Mouse (Mus musculus) forebrain, embryonic 14.5 days (tissue): ENCODE results near the gene Tm7sf2. TPM values are rescaled to one million over a fixed set of nuclear protein-coding genes. Genes with fewer than 3 reads are reported as not detected.

Experiments used
- ATAC-seq: fragments of 200-750 bp; cut with Nextera tagmentation; 2 replicates; pipeline ENCODE4 v1.8.0; 2017; ENCODE audit warnings: mild to moderate bottlenecking, moderate library complexity
- DNase-seq: peaks from one replicate; pipeline ENCODE4 v3.0.0-alpha.2; 2015; ENCODE audit warnings: low spot score
- H3K27ac ChIP-seq: fragments of 300-500 bp; sonication (generic); 2 replicates; pipeline ENCODE4 v1.5.1; 2014; ENCODE audit warnings: low read depth, mild to moderate bottlenecking, control low read depth, low read length, moderate library complexity
- H3K27me3 ChIP-seq: fragments of 300-500 bp; sonication (generic); replicated peaks from 2 replicates; pipeline ENCODE4 v1.6.1; 2014; ENCODE audit warnings: low read length, control low read depth, mixed read lengths; ENCODE audit not compliant: control insufficient read depth, insufficient read depth
- H3K36me3 ChIP-seq: fragments of 300-500 bp; sonication (generic); 2 replicates; pipeline ENCODE4 v1.6.1; 2014; ENCODE audit warnings: low read length, control low read depth; ENCODE audit not compliant: control insufficient read depth, insufficient read depth
- H3K4me1 ChIP-seq: fragments of 300-500 bp; sonication (generic); 2 replicates; pipeline ENCODE4 v1.6.1; 2014; ENCODE audit warnings: antibody characterized with exemption, low read length, control low read depth; ENCODE audit not compliant: control insufficient read depth, insufficient read depth
- H3K4me2 ChIP-seq: fragments of 300-500 bp; sonication (generic); 2 replicates; pipeline ENCODE4 v1.6.1; 2014; ENCODE audit warnings: mild to moderate bottlenecking, control low read depth, low read length
- H3K4me3 ChIP-seq: fragments of 300-500 bp; sonication (generic); 2 replicates; pipeline ENCODE4 v1.5.1; 2014; ENCODE audit warnings: low read depth, low read length, control low read depth
- H3K9ac ChIP-seq: fragments of 300-500 bp; sonication (generic); 2 replicates; pipeline ENCODE4 v1.6.1; 2014; ENCODE audit warnings: mild to moderate bottlenecking, low read length, control low read depth, moderate library complexity
- H3K9me3 ChIP-seq: fragments of 300-500 bp; sonication (generic); replicated peaks from 2 replicates; pipeline ENCODE4 v1.6.1; 2016; ENCODE audit warnings: low read length, control low read depth, mixed read lengths; ENCODE audit not compliant: control insufficient read depth
- WGBS: fragments of 180-500 bp; shearing (Covaris S2); extraction: QIAGEN DNeasy Blood & Tissue Kit; methylation state at CpG from one replicate; pipeline ENCODE4 v1.1.7; 2014; 5-methylcytosine and 5-hydroxymethylcytosine counted together
- polyA plus RNA-seq: library from polyadenylated mRNA; unstranded; fragments of >200 nt; fragmentation: Nextera tagmentation; extraction: Ambion mirVana; gene quantifications from 2 replicates; pipeline ENCODE4 v1.2.1, GENCODE M21; 2014

Gene Tm7sf2
- polyA plus RNA-seq, result 32.6 and 35.6 TPM in 2 replicates

- H3K4me3 ChIP-seq, result peak within 1 kb of the TSS; percentile 49
- DNase-seq (peak; percentile 94), ATAC-seq (peak; percentile 93)
- H3K36me3 ChIP-seq, result peaks cover 32% of the 10 kb centered on the region
- peak within 1 kb of the TSS; percentile 93 for H3K4me2 ChIP-seq
- H3K4me1 ChIP-seq, result peaks cover 9% of the 10 kb centered on the region; the same call in 1 of the 2 replicates
- no peaks in the 10 kb centered on the region for H3K9me3 ChIP-seq
- WGBS, result 10% methylated on average over 30 of the region's 33 CpGs
- no peaks in the 10 kb centered on the region for H3K27me3 ChIP-seq
- H3K9ac ChIP-seq, result peak within 1 kb of the TSS; percentile 77
- H3K27ac ChIP-seq, result peak within 1 kb of the TSS; percentile 83
Observed at GRCm38 (mm10) chr19:6067724-6068415, at the start of gene Tm7sf2. TSS of gene Tm7sf2 (minus strand) at chr19:6068373.

- H3K4me3 ChIP-seq, result peak overlapping the region; percentile 81
- no peak for ATAC-seq
Observed at GRCm38 (mm10) chr19:6117346-6117985, 49.3 kb upstream of the Tm7sf2 start.

GRCm38 (mm10) chr19:6116113-6116850 is 48.1 kb upstream of the Tm7sf2 start:
- DNase-seq (no peak), ATAC-seq (no peak)
- Histone ChIP-seq H3K4me3 (no peak overlapping the region), H3K4me2 (peak overlapping the region; percentile 86), H3K27ac (no peak overlapping the region), H3K9me3 (no peaks in the 10 kb centered on the region), H3K36me3 (peaks cover 40% of the 10 kb centered on the region), H3K27me3 (no peaks in the 10 kb centered on the region), H3K4me1 (peaks cover 13% of the 10 kb centered on the region), H3K9ac (peak overlapping the region; percentile 35)
- 91% methylated on average over 15 of the region's 15 CpGs for WGBS

More at GRCm38 (mm10) chr19:6117346-6117985, 49.3 kb upstream of the Tm7sf2 start:
- no peaks in the 10 kb centered on the region for H3K27me3 ChIP-seq
- WGBS, result 6% methylated on average over 32 of the region's 32 CpGs
- no peak for DNase-seq
- H3K4me2 ChIP-seq, result peak overlapping the region; percentile 86
- peaks cover 37% of the 10 kb centered on the region for H3K36me3 ChIP-seq
- no peaks in the 10 kb centered on the region for H3K9me3 ChIP-seq
- H3K9ac ChIP-seq, result peak overlapping the region; percentile 86
- H3K27ac ChIP-seq, result peak overlapping the region; percentile 90
- H3K4me1 ChIP-seq, result peaks cover 13% of the 10 kb centered on the region

GRCm38 (mm10) chr19:6113116-6113515 is 44.9 kb upstream of the Tm7sf2 start:
- Histone ChIP-seq H3K4me1 (peaks cover 9% of the 10 kb centered on the region), H3K4me2 (no peak overlapping the region), H3K9me3 (no peaks in the 10 kb centered on the region), H3K4me3 (no peak overlapping the region), H3K27ac (no peak overlapping the region), H3K9ac (no peak overlapping the region), H3K27me3 (no peaks in the 10 kb centered on the region), H3K36me3 (peaks cover 40% of the 10 kb centered on the region)
- DNase-seq, result no peak
- 68% methylated on average over 6 of the region's 6 CpGs for WGBS
- no peak for ATAC-seq

- Histone ChIP-seq H3K9me3 (no peaks in the 10 kb centered on the region), H3K36me3 (no peaks in the 10 kb centered on the region), H3K27ac (no peak within 1 kb of the TSS), H3K4me1 (no peaks in the 10 kb centered on the region), H3K27me3 (no peaks in the 10 kb centered on the region), H3K9ac (no peak within 1 kb of the TSS), H3K4me2 (no peak within 1 kb of the TSS), H3K4me3 (no peak within 1 kb of the TSS)
- DNase-seq (no peak), ATAC-seq (no peak)
- 91% methylated on average over 7 of the region's 7 CpGs for WGBS
Observed at GRCm38 (mm10) chr19:6105586-6105985, 37.4 kb upstream of the Tm7sf2 start, which contains the start of gene Naaladl1. TSS of gene Naaladl1 (plus strand) at chr19:6105782.

- H3K4me1 ChIP-seq, result no peaks in the 10 kb centered on the region
Observed at GRCm38 (mm10) chr19:6104476-6104875, 36.3 kb upstream of the Tm7sf2 start.

GRCm38 (mm10) chr19:6102169-6102853 is 34.1 kb upstream of the Tm7sf2 start:
- ATAC-seq (no peak), DNase-seq (no peak)
- no peak overlapping the region for H3K9ac ChIP-seq
- 79% methylated on average over 6 of the region's 6 CpGs for WGBS
- H3K27me3 ChIP-seq, result no peaks in the 10 kb centered on the region
- H3K27ac ChIP-seq, result no peak overlapping the region
- no peaks in the 10 kb centered on the region for H3K36me3 ChIP-seq
- no peaks in the 10 kb centered on the region for H3K9me3 ChIP-seq
- H3K4me1 ChIP-seq, result no peaks in the 10 kb centered on the region
- no peak overlapping the region for H3K4me3 ChIP-seq
- H3K4me2 ChIP-seq, result no peak overlapping the region

More at GRCm38 (mm10) chr19:6104476-6104875, 36.3 kb upstream of the Tm7sf2 start:
- ATAC-seq (no peak), DNase-seq (no peak)
- no peak overlapping the region for H3K4me2 ChIP-seq
- no peaks in the 10 kb centered on the region for H3K27me3 ChIP-seq
- no peaks in the 10 kb centered on the region for H3K9me3 ChIP-seq
- no peak overlapping the region for H3K9ac ChIP-seq
- H3K4me3 ChIP-seq, result no peak overlapping the region
- H3K36me3 ChIP-seq, result no peaks in the 10 kb centered on the region
- H3K27ac ChIP-seq, result no peak overlapping the region
- 89% methylated on average over 4 of the region's 4 CpGs for whole genome bisulfite sequencing

GRCm38 (mm10) chr19:6101186-6101585 is 33.0 kb upstream of the Tm7sf2 start:
- Histone ChIP-seq H3K36me3 (no peaks in the 10 kb centered on the region), H3K4me2 (no peak overlapping the region), H3K27ac (no peak overlapping the region), H3K27me3 (no peaks in the 10 kb centered on the region), H3K4me3 (no peak overlapping the region), H3K4me1 (no peaks in the 10 kb centered on the region), H3K9me3 (no peaks in the 10 kb centered on the region), H3K9ac (no peak overlapping the region)
- DNase-seq (no peak), ATAC-seq (no peak)
- 84% methylated on average over 6 of the region's 6 CpGs for WGBS
